Mouse (Mus musculus): ENCODE results near the gene Pard3.

Gene Pard3

DNA sequence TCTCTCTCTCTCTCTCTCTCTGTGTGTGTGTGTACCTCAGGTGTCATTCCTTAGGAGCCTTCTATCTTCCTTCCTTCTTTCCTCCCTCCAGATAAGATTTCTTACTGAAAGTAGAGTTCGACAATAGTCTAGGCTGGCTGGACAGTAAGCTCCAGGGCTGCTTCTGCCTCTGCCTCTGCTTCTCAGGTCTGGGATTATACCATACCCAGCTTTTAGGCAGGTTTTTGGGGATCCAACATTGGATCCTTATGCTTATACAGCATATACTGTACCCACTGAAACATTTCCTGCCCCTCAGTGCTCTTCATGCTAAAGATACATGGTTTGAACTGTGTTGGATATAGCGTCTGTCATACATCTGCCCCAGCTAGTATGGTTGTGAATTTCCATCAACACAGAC is 536.9 kb downstream of the Pard3 start:
- no peak for DNase-seq (ENCODE audit: low read depth, low spot score)

DNA sequence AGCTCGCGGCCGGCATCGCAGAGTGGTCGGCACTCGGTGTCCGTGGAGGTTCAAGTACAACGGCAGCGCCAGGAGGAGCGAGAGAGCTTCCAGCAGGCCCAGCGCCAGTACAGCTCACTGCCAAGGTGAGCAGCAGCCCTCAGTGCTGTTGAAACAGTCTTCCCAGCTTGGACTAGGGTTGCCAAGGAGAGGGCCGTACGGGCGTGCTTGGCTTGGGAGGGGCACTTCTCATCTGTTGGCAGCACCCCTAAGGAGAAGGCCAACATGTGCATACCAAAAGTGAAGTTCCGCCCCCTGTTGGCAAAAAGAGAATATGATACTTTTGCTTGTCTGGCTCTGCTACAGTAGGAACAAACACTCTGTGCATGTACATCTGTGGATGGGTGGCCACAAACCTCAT is 539.4 kb downstream of the Pard3 start:
- no peak for DNase-seq (ENCODE audit: low read depth, low spot score)

DNA sequence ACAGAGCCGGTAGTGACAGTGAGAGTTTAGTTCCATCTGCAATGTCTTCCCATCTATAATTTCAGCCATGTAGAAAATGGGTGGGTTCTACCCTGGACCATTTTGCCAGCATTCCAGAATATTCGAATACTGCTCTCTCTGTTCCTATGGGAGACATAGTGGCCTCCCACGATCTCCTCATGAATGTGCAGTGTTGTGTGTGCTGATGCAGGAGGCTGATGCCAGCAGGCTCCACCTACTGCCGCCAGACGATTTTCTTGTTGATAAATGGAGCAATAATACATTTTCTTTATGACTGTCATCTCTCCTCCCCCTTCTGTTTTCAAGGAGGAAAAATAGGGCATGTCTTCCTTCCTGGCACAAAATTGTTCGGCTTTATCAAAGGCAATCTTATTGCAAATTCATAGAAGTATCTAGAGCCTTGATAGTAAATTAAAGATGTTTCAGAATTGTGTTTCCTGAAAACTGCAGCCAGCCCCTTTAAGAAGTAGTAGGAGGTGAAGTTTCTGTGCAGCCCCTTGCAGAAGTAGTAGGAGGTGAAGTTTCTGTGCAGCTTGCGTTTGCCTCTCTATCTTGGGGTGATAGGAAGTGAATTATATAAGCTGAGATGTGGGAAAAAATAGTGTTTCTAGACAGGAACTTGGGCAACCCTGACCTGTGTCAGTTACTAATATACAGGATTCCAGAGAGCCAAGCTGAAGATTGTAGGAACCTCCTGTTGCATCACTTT is 545.0 kb downstream of the Pard3 start:
- DNase-seq (ENCODE audit: low read depth, low spot score), result no peak

DNA sequence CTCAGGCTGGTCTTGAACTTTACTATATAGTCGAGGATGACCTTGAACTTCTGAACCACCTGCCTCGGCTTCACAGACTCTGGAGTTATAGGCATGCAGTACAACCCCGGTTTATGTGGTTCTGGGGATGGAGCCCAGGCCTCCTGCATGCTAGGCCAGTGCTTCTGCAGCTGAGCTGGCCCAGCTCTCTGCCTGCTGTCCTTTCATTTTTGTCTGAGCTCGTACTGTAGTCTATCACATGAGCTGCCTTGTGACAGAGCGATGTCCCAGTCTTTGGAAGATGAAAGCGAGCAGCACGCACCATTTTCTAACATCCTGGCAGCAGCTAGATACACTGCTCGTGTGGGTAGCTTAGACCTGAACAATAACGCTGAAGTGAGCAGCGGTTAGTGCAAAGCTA is 545.6 kb downstream of the Pard3 start:
- DNase-seq (ENCODE audit: low read depth, low spot score), result no peak

DNA sequence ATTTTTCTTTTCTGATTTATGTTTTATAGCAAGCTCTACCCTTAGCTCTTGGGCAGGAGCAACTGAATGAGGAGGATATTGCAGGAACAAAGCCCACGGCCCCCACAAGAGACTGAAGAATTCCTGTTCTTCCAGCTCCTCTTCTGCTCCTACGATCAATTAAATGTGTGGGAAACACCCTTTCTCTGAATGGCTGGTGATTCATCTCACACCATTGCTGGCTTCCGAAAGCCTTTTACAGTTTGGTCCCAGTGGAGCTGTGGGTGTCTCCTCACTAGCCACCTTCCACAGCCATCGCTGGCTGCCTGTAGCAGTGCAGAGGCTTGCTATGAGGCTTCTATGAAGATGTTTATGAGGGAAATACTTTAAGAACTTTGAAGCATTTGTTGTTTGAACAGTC is 550.5 kb downstream of the Pard3 start:
- DNase-seq (ENCODE audit: low read depth, low spot score), result no peak

DNA sequence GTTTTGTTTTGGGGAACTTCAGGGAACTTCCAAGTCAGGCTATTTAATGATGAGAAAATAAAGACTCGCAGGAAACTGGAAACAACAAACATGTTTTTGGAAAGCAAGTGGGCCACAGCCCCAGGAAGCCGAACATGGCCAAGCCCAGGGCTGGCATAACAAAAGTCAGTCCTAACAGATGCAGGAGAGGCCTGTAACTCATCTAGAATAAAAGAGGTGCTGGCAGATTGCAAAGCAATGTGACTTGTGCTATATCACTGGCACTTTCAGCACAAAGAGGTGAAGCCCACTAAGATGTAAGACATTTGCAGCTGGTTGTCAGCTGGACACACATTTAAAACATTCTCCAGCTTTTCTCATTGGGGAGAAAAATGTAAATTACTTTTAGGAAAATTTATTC is 553.0 kb downstream of the Pard3 start:
- DNase-seq (ENCODE audit: low read depth, low spot score), result no peak

DNA sequence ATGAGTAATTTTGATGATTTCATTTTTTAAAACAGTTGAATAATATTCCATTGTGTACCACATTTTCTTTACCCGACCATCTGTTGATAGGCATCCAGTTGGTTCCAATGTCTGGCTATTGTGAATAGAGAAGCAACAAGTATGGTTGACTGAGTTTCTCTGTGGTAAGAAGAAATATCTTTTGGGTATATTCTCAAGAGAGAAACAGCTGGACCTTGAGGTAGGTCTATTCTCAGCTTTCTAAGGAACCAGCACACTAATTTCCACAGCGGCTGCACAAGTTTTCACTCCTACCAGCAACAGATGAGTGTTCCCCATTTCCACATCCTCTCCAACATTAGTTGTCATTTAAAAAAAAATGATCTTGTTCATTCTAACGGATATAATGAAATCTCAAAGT is 558.4 kb downstream of the Pard3 start:
- DNase-seq (ENCODE audit: low read depth, low spot score), result no peak

DNA sequence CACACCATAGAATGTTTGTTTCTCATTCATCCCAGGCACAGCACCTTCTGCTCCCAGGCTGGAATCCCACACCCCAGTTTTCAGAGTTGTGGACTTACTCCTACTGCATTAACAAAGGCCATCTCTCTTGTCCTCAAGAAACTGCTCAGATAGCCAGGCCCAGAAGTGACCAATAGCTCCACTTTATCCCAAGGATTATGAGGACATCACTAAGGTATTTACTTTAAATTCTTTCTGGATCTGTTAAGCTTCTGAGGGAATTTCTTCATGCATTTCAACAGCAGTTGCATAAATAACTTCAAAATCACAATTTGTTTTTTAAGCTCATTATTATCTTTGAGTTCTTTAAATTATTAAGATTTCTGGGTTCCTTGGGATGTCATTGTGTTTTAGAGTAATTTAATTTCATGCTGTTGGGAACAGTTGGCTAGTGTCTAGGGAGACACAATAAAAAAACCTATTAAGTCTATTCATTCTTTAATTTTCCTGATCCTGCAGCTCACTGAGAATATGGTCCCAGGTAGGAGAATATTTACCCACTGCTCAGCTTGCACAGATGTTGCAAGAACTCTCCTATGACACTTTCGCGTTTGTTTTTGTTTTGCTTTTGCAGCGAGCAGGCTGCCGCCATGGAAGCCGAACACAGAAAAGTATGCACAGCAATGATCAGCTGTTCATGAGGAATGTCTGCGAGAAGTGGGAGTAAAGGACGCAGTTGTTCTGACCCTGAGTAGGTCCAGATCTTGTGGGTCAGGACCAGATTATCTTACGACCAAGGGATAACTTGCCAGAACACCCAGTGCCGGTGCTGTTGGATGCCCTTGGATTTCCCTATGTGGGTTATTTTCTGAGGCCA is 574.8 kb downstream of the Pard3 start:
- no peak for DNase-seq (ENCODE audit: low read depth, low spot score)

DNA sequence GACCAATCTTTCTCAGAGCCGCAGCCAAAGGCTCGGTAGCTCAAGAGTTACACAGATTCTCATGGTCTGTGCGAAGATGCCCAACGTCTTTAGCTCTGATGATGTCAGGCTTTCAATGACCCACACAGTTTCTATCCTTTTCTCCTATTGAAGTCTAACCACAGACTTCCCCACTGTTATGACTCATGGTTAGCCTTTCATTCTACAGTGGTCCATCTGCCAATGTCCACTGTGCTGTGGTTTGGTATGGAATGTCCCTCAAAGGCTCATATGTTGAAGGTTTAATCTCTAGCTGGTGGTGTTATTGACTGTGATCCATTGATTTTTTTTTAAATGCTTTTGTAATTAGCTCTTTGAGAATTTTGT is 575.4 kb downstream of the Pard3 start:
- DNase-seq (ENCODE audit: low read depth, low spot score), result no peak

DNA sequence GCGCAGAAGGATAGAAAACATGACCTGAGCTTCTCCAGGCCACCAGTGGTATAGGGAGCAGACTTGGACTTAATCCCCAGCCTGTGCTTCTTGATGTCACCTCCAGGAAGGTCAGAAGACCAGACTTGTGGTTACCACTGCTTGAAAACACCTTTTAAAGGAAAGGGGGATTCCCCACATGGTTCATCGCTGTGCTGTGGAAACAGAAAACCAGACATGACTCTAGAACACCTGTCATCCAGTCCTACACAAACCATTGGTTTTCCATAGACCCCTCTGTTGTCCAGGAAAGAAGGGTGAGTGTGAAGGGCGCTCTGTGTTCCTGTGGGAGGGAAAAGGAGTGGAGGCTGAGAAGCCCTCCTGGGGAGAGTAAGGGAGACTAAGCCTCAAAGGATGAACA is 591.9 kb downstream of the Pard3 start:
- DNase-seq (ENCODE audit: low read depth, low spot score), result no peak
